Mouse (Mus musculus) telencephalon, adult 2 months (tissue): ENCODE measurements around the gene Lss.
A peak's percentile ranks its signal among the peaks of the same experiment; 100 is the strongest.

Experiments
- DNase-seq: peaks from one replicate; pipeline ENCODE4 v3.0.0-alpha.2; 2011; ENCODE audit warnings: low read depth, low spot score

Lss gene

GRCm38 (mm10) chr10:76531375-76531774 lies at the start of gene Lss:
Gene Lss (plus strand): TSS chr10:76531588.
- peak; percentile 93 for DNase-seq

- DNase-seq, result no peak
These were observed 45.1 kb upstream of the Lss start for GRCm38 (mm10) chr10:76486302-76486701.

- no peak for DNase-seq
These were observed 43.1 kb upstream of the Lss start for GRCm38 (mm10) chr10:76488265-76488664.

GRCm38 (mm10) chr10:76489205-76489604 lies 42.2 kb upstream of the Lss start:
- no peak for DNase-seq

GRCm38 (mm10) chr10:76493527-76493926 lies 37.9 kb upstream of the Lss start:
- no peak for DNase-seq

- no peak for DNase-seq
These were observed 35.9 kb upstream of the Lss start for GRCm38 (mm10) chr10:76495501-76495900.

GRCm38 (mm10) chr10:76496366-76496765 lies 35.0 kb upstream of the Lss start:
- DNase-seq, result peak; percentile 26

GRCm38 (mm10) chr10:76497522-76497921 lies 33.9 kb upstream of the Lss start:
- DNase-seq, result no peak

GRCm38 (mm10) chr10:76504271-76504943 lies 27.0 kb upstream of the Lss start:
- no peak for DNase-seq

- DNase-seq, result no peak
These were observed 25.5 kb upstream of the Lss start for GRCm38 (mm10) chr10:76505865-76506264.

GRCm38 (mm10) chr10:76512965-76513583 lies 18.3 kb upstream of the Lss start:
- no peak for DNase-seq

- no peak for DNase-seq
These were observed 466 bp upstream of the Lss start for GRCm38 (mm10) chr10:76530922-76531321.

GRCm38 (mm10) chr10:76531828-76532227 lies 440 bp downstream of the Lss start:
- no peak for DNase-seq

- DNase-seq, result no peak
These were observed 4.1 kb downstream of the Lss start for GRCm38 (mm10) chr10:76535526-76535925.

GRCm38 (mm10) chr10:76537619-76538018 lies 6.2 kb downstream of the Lss start:
- DNase-seq, result no peak

GRCm38 (mm10) chr10:76541336-76542085 lies 10.1 kb downstream of the Lss start:
- no peak for DNase-seq

GRCm38 (mm10) chr10:76542636-76543375 lies 11.4 kb downstream of the Lss start:
- no peak for DNase-seq

- DNase-seq, result no peak
These were observed 15.2 kb downstream of the Lss start for GRCm38 (mm10) chr10:76546566-76546965.

GRCm38 (mm10) chr10:76548218-76548617 lies 16.8 kb downstream of the Lss start:
- DNase-seq, result no peak

- DNase-seq, result no peak
These were observed 19.1 kb downstream of the Lss start for GRCm38 (mm10) chr10:76550458-76550857.

GRCm38 (mm10) chr10:76551556-76551955 lies 20.2 kb downstream of the Lss start:
- DNase-seq, result no peak

- DNase-seq, result no peak
These were observed 22.7 kb downstream of the Lss start for GRCm38 (mm10) chr10:76554061-76554460.
